Mouse (Mus musculus): ENCODE results near the gene Cyp51. TPM values are rescaled to one million over a fixed set of nuclear protein-coding genes. Genes with fewer than 3 reads are reported as not detected.

The Cyp51 gene
- polyA plus RNA-seq, 1 experiment from 2014 or later = 147 TPM

DNA sequence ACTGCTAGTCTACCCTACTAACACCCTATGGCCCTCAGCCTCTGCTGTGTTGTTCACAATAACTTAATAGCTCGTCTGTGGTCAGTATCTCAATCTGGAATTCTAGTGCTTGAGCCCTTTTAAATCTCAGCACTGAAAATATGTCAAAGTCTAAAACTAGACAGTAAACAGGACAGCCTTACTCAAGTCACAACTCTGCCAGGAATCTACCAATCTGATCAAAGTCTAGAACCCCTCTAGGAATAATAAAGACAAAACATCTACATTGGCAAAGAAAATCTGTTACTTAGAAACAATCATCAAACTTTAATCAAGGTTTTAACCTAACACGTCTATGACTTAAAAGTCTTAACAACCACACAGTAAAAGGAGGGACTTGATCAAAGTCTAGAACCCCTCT, 23.7 kb downstream of the Cyp51 start:
- H3K9ac ChIP-seq (replicated peaks) = no peak overlapping the region
- H3K4me2 ChIP-seq (replicated peaks) = no peak overlapping the region
- H3K36me3 ChIP-seq = peaks cover 83% of the 10 kb centered on the region
- no peaks in the 10 kb centered on the region for H3K27me3 ChIP-seq
- H3K27ac ChIP-seq = no peak overlapping the region
- H3K9me3 ChIP-seq = no peaks in the 10 kb centered on the region
- H3K4me1 ChIP-seq (replicated peaks) = no peaks in the 10 kb centered on the region
- H3K4me3 ChIP-seq (replicated peaks) = no peak overlapping the region
- ATAC-seq = no peak
- WGBS = 88% methylated on average over 2 of the region's 2 CpGs

GRCm38 (mm10) chr5:4079086-4079485, 25.5 kb downstream of the Cyp51 start:
- Histone ChIP-seq H3K9me3 (no peaks in the 10 kb centered on the region), H3K9ac (replicated peaks) (no peak overlapping the region), H3K4me3 (replicated peaks) (no peak overlapping the region), H3K27me3 (no peaks in the 10 kb centered on the region), H3K4me2 (replicated peaks) (no peak overlapping the region), H3K36me3 (peaks cover 72% of the 10 kb centered on the region), H3K4me1 (replicated peaks) (no peaks in the 10 kb centered on the region), H3K27ac (0 out of 2 replicates have a peak overlapping the region, but pooled peaks have one; percentile 17)
- ATAC-seq = no peak
- WGBS = 92% methylated on average over 3 of the region's 3 CpGs

- no peaks in the 10 kb centered on the region for H3K9me3 ChIP-seq
- no peaks in the 10 kb centered on the region for H3K4me1 ChIP-seq (replicated peaks)
- WGBS = 87% methylated on average over 3 of the region's 3 CpGs
- H3K27me3 ChIP-seq = no peaks in the 10 kb centered on the region
- H3K4me2 ChIP-seq (replicated peaks) = no peak overlapping the region
- H3K9ac ChIP-seq (replicated peaks) = no peak overlapping the region
- H3K4me3 ChIP-seq (replicated peaks) = no peak overlapping the region
- no peak for ATAC-seq
- H3K27ac ChIP-seq = no peak overlapping the region
- H3K36me3 ChIP-seq = peaks cover 92% of the 10 kb centered on the region
These were observed 37.3 kb downstream of the Cyp51 start for GRCm38 (mm10) chr5:4067203-4067602.

- Histone ChIP-seq H3K9me3 (no peaks in the 10 kb centered on the region), H3K27ac (no peak overlapping the region)
- ATAC-seq = peak; percentile 50; the same call in 1 of the 2 replicates
These were observed 38.0 kb downstream of the Cyp51 start for GRCm38 (mm10) chr5:4066476-4067115.

GRCm38 (mm10) chr5:4060313-4060712, 44.2 kb downstream of the Cyp51 start:
- no peak overlapping the region for H3K27ac ChIP-seq
- H3K4me3 ChIP-seq (replicated peaks) = no peak overlapping the region
- 96% methylated on average over 8 of the region's 8 CpGs for WGBS
- no peaks in the 10 kb centered on the region for H3K27me3 ChIP-seq
- no peaks in the 10 kb centered on the region for H3K4me1 ChIP-seq (replicated peaks)
- peaks cover 89% of the 10 kb centered on the region for H3K36me3 ChIP-seq
- H3K9ac ChIP-seq (replicated peaks) = no peak overlapping the region
- no peaks in the 10 kb centered on the region for H3K9me3 ChIP-seq
- no peak overlapping the region for H3K4me2 ChIP-seq (replicated peaks)
- no peak for ATAC-seq

More at GRCm38 (mm10) chr5:4066476-4067115, 38.0 kb downstream of the Cyp51 start:
- no peak overlapping the region for H3K9ac ChIP-seq (replicated peaks)
- H3K4me1 ChIP-seq (replicated peaks) = no peaks in the 10 kb centered on the region
- WGBS = 96% methylated on average over 18 of the region's 18 CpGs
- no peak overlapping the region for H3K4me3 ChIP-seq (replicated peaks)
- peaks cover 92% of the 10 kb centered on the region for H3K36me3 ChIP-seq
- no peak overlapping the region for H3K4me2 ChIP-seq (replicated peaks)
- H3K27me3 ChIP-seq = no peaks in the 10 kb centered on the region

GRCm38 (mm10) chr5:4040922-4041321, 63.6 kb downstream of the Cyp51 start:
- H3K9me3 ChIP-seq = no peaks in the 10 kb centered on the region
- no peak for ATAC-seq
- 95% methylated on average over 2 of the region's 2 CpGs for whole genome bisulfite sequencing

GRCm38 (mm10) chr5:4040372-4040771, 64.2 kb downstream of the Cyp51 start:
- WGBS = 94% methylated on average over 6 of the region's 6 CpGs

More at GRCm38 (mm10) chr5:4040922-4041321, 63.6 kb downstream of the Cyp51 start:
- Histone ChIP-seq H3K9ac (replicated peaks) (no peak overlapping the region), H3K36me3 (peaks cover 80% of the 10 kb centered on the region), H3K4me1 (replicated peaks) (no peaks in the 10 kb centered on the region), H3K27ac (no peak overlapping the region), H3K27me3 (no peaks in the 10 kb centered on the region), H3K4me3 (replicated peaks) (no peak overlapping the region), H3K4me2 (replicated peaks) (no peak overlapping the region)

GRCm38 (mm10) chr5:4039351-4039750, 65.2 kb downstream of the Cyp51 start:
- 94% methylated on average over 8 of the region's 8 CpGs for WGBS
- ATAC-seq = no peak
- Histone ChIP-seq H3K4me2 (replicated peaks) (no peak overlapping the region), H3K27ac (no peak overlapping the region), H3K9ac (replicated peaks) (no peak overlapping the region), H3K27me3 (no peaks in the 10 kb centered on the region), H3K4me1 (replicated peaks) (no peaks in the 10 kb centered on the region), H3K9me3 (no peaks in the 10 kb centered on the region), H3K36me3 (peaks cover 83% of the 10 kb centered on the region), H3K4me3 (replicated peaks) (no peak overlapping the region)

More at GRCm38 (mm10) chr5:4040372-4040771, 64.2 kb downstream of the Cyp51 start:
- no peak for ATAC-seq
- Histone ChIP-seq H3K36me3 (peaks cover 82% of the 10 kb centered on the region), H3K4me2 (replicated peaks) (no peak overlapping the region), H3K4me1 (replicated peaks) (no peaks in the 10 kb centered on the region), H3K27ac (no peak overlapping the region), H3K27me3 (no peaks in the 10 kb centered on the region), H3K9me3 (no peaks in the 10 kb centered on the region), H3K4me3 (replicated peaks) (no peak overlapping the region), H3K9ac (replicated peaks) (no peak overlapping the region)

GRCm38 (mm10) chr5:4036686-4037085, 67.9 kb downstream of the Cyp51 start:
- H3K9ac ChIP-seq (replicated peaks) = no peak overlapping the region
- ATAC-seq = no peak
- H3K4me1 ChIP-seq (replicated peaks) = no peaks in the 10 kb centered on the region
- no peaks in the 10 kb centered on the region for H3K9me3 ChIP-seq
- no peaks in the 10 kb centered on the region for H3K27me3 ChIP-seq
- H3K36me3 ChIP-seq = peaks cover 71% of the 10 kb centered on the region
- no peak overlapping the region for H3K27ac ChIP-seq
- H3K4me3 ChIP-seq (replicated peaks) = no peak overlapping the region
- no peak overlapping the region for H3K4me2 ChIP-seq (replicated peaks)
- WGBS = 96% methylated on average over 9 of the region's 9 CpGs

DNA sequence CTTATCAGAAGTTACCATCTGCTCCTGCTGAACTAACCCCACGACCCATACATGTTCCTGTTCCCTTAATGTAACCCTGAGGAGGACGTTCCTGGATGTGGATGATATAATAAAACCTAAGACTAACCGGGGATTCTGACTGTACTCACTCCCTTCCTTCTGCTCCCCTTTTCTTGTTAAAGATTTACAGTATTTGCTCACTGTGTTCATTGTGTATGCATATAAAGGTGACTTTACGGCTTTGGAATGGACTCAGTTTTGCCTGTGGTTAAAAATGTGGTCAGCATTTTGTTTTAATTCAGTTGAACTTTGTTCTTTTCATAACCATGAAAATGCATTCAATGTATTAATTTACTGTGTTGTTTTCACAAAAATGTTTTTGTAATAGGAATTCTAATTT, 72.7 kb downstream of the Cyp51 start:
- Histone ChIP-seq H3K9ac (replicated peaks) (no peak overlapping the region), H3K9me3 (no peaks in the 10 kb centered on the region), H3K27ac (no peak overlapping the region), H3K4me1 (replicated peaks) (no peaks in the 10 kb centered on the region), H3K4me2 (replicated peaks) (no peak overlapping the region), H3K4me3 (replicated peaks) (no peak overlapping the region), H3K27me3 (no peaks in the 10 kb centered on the region), H3K36me3 (peaks cover 57% of the 10 kb centered on the region)
- no peak for ATAC-seq
- 94% methylated on average over 4 of the region's 4 CpGs for WGBS

Other genes with a start within 250 kb of the Cyp51 start
- gene Mterf1a, start 210.8 kb downstream of the Cyp51 start, polyA plus RNA-seq (2015; fragmentation: Nextera tagmentation; extraction: Ambion mirVana) = 9.0 and 9.9 TPM in 2 replicates
- 406 and 421 TPM in 2 replicates for gene Akap9, start 176.7 kb downstream of the Cyp51 start, polyA plus RNA-seq (2015; fragmentation: Nextera tagmentation; extraction: Ambion mirVana)
- 3.7 and 3.8 TPM in 2 replicates for gene Mterf1b, start 87.6 kb upstream of the Cyp51 start, polyA plus RNA-seq (2015; fragmentation: Nextera tagmentation; extraction: Ambion mirVana)

All from midbrain, embryonic 13.5 days (tissue).